Mouse (Mus musculus) megakaryocyte progenitor cell, adult 5-6 weeks (primary cell): ENCODE measurements around the gene Rer1. TPM values are rescaled to one million over a fixed set of nuclear protein-coding genes. Genes with fewer than 3 reads are reported as not detected.

Experiments
- ATAC-seq: replicated peaks from 2 replicates; pipeline ENCODE4 v1.8.0; 2016; ENCODE audit warnings: mild to moderate bottlenecking, moderate TSS enrichment, inconsistent platforms; ENCODE audit not compliant: poor library complexity
- total RNA-seq, 2 experiments: library from RNA; stranded (forward) in 1 of 2; stranded (reverse) in 1 of 2; fragments of 157-497, 149-512 nt in 1 of 2; fragments of 200-1000 nt in 1 of 2; gene quantifications; 2 replicates each; pipeline versions ENCODE4 v1.2.3 to v1.2.4; 2015 to 2017

The Rer1 gene
- total RNA-seq (2015): 123 and 145 TPM in 2 replicates
- 118 and 126 TPM in 2 replicates for total RNA-seq (2017)

DNA sequence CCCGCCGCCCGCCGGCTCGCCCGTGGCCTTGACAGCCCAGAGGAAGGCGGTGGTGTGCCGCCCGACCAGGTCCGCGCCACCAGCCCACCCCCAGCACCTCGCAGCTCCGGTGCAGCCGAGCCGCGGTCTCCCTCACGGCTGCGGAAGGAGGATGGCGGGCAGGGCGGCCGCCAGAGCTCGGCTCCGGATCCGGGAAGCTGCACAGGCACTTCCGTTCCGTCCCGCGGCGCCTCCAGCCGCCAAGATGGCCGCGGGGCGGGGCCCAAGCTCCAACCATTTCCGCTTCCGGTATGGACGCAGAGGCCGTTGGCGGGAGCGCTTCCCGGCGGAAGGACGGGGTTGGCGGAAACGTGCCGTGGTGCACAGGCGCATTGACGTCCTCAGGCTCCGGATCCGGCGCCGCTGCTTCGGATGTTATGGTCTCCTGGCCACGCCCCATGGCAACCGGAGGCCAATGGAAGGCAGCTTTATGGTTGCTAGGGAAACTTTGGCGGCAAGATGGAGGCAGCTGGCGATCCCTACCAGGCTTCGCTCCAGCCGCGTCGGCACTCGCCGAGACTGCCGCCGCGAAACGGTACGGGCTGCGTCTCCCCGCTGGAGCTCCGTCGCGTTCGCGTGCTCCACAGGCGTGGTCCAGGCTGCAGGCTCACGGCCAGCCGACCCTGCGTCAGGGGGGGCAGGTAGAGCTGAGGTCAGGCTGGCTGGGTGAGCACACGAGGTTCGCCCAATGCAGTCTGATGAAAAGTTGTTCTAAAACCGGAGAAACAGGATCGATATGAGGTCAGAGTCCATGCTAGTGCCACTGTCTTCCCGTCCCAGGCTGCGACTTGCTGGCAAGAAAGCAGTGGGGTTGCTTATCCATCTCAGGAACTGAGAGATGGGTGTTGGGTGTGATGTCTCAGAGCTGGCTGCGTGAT is at the start of gene Rer1, which contains the start of gene Morn1:
Rer1 (minus strand) TSS at position 275 of the 917 bp plus-strand sequence.
Morn1 (plus strand) TSS at position 470 of the 917 bp plus-strand sequence.
- peak; percentile 97 for ATAC-seq

DNA sequence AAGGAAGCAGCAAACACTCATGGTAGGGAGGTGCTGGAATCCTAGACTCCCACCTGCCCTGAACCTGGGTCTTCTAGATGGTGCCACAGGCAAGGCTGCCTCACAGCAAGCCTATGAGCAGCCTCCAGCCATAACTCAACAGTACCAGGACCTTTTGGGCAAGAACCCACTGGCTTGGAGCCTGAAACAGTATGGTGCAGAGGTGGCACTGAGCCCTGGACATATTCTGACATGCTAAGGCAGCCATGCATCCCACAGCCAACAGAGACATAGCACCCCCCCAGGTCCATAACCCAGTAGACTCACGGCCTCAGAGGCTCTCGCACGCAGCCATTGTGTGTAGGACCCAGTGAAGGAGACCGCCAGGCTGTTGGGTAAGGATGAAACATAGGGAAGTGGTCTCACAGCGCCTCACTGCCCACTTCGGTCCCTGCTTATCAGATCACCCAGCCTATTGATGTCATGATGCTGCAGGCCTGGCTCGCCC is 48.5 kb upstream of the Rer1 start:
- peak; percentile 45; the same call in 1 of the 2 replicates for ATAC-seq

DNA sequence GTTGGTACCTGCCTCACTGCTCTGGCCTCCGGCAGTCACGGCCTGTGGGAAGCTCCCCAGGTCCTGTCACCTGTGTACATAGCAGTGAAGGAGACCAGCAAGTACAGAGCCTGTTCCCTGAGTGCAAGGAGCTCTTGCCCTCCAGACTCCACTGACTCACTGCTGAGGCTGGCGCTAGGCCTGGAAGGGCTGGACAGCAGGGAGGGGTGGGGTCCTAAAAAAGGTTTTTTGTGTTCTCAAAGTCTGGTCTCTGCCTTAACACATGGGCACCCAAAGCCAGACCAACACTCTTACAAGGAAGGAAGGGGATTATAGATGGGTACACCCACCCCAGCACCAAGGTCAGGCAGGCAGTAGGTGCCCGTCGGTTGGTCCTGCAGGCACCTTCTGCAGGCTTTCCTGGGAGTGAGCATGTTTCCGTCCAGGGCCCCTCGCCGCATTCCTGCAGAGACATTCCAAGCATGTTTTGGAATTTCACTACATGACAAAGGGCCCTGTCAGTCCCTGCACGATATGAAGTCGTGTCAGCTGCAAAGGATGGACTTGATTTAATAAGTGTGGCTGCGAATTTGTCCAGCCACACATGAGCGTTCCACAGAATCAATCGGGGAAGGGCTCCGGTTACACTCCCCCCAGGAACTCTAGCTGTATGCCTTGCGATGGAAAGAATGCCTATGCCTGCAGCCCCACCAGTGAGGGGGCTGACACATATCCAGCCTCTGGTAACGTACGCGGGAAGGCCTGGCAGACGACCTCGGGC is 47.7 kb upstream of the Rer1 start:
- ATAC-seq: no peak

DNA sequence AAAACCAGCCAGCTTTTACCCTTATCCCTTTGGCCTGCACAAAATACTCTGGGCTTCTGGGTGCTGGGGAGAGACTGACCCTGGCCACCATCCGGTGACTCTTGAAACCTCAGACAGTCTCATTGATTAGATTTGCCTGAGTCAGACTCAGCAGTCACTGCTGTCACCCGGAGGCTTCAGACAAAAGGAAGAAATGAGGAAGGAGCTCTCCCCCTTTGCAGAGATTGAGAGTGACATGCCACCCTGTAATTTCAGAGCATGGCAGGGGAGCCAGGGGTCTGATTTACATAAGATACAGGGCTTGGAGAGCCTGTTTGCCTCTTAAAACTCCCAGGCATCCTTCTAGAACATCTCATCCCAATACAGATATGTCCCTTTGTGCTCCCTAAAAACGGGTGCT is 47.0 kb upstream of the Rer1 start:
- ATAC-seq: no peak

DNA sequence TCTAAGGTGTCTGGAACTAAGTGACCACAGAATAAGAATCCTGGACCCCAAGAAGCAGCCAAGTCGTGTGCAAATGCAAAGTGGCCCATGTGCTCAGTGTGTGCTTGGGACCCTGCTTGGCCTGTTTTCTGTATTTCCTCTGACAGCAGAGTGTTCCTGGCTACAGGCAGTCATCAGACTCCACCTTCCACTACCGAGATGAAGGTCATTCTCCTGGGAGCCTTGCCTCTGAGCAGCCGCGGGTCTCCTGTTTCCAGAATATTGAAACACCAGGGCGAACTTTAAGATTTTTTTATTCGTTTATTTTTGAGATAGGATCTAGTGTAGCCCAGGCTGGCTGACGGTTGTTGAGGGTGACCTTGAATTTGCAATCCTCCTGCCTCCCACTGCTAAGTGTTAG is 44.4 kb upstream of the Rer1 start:
- ATAC-seq: no peak

DNA sequence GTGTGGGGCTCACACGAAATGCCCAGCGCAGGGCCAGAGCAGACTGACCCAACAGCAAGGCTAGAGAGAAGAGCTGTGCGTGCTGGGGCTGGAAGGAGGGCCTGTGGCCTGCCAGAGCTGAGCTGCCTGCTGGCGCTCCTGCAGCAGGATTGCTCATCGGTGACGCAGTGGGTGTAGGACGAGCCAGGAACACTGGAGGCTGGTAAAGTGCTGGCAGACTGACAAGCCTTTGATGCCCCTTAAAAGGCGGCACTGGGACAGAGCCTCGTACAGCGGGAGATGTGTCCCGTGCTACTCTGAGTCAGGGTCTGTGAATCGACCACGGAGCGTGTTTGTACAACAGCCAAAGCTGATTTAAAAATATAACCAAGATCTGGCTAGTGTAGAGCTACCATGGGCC is 43.8 kb upstream of the Rer1 start:
- no peak for ATAC-seq

DNA sequence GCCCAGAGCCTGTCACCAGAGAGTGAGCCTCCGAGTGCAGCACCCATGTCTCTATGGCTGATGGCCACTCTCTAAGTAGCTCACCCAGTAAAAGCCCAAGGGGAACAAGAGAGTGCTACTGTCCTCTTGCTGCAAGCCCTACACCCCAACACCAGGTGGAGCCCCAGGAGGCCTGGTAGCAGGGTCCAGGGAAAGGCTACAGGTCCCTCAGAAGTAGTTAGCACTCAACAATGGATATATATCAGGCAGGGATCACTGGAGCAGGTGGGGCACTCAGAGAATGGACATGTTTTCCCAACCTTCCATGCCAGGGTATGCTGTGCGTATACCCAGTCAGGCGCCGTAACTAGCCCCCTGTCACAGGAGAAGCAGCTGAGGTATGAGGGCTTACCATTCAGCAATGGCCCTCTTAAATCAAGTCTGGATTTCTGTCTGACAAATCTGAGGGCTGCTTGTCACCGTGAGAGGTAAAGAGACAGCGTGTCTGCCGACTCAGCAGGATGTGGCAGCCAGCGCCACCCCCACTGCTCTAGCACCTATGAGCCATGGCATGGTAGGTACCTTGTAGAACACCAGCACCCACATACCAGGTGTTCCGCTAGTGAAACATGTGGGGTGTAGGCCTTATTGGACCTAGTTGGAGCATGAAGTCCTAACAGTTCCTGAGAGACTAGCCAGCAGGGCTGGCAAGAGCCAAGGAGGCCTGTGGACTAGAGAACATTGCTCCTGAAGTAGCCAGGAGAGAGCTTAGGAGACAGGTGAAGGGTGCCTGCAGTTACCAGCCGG is 43.1 kb upstream of the Rer1 start:
- ATAC-seq: peak; percentile 51

DNA sequence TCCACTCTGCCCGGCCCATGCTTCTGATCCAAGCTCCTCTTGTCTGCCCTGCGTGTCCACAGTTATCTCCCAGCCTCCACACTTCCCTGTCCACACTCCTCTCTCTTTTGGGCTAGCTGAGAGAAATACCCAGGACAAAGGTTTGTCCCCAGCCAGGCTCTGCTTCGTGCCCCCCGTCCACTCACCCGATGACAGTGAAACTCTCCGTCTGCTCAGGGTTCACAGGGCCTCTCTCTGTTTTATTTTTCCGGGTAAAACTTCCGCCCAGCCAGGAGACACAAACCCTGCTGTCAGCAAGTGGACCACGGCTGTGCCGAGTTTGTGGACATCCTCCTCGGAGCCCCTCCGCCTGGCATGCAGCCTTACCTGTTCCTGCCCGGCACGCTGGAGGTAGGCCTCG is 42.2 kb upstream of the Rer1 start:
- ATAC-seq: no peak

DNA sequence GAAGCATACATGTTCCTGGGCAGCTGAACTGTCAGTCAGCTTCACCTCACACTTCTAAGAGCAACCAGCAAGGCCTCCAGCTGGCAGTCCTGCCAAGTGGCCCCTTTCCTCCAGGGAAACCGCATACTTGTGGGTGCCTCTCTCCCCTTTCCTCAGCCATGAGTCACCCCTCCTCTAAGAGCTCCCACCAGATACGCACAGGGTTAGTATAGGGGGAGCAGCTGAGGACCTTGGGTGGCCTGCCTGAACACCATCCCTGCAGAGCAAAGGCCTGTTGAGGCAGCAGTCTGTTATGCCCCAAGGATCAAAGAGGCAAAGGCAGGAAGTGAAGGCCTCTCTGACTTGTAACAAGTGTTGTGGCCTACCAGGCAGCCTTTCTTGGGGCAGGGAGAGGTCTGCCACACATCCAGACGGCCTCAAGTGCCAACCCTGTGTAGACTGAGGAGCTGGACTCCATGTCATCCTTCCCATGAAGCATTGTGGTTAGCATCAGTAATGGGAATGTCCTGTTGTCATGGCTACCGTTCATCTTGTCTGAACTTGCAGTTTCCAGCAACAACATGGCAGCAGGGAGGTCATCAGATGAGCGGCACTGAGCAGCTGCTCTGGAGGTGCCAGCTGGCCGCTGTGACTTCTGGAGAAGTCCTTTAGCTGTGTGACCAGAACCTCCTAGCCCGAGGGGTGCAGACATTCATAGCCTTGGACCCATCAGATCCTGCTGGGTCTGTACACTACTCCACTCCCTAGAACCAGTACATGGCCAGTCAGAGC is 40.6 kb upstream of the Rer1 start:
- peak; percentile 67 for ATAC-seq

DNA sequence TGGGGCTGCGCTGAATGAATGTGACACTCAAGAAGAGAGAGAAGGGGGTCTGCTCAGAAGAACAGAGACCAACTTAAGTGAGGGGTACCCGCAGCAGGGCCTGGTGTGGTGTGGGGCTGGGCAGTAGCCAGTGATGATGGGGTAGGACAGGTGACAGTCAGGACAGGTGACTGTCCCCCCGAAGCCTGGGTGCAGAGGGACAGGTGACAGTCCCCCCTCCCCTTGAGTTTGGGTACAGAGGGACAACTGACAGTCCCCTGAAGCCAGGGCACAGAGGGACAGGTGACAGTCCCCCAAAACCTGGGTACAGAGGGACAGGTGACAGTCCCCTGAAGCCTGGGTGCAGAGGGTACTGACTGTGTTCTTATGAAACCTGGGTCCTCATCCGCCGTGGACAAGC is 40.0 kb upstream of the Rer1 start:
- no peak for ATAC-seq

DNA sequence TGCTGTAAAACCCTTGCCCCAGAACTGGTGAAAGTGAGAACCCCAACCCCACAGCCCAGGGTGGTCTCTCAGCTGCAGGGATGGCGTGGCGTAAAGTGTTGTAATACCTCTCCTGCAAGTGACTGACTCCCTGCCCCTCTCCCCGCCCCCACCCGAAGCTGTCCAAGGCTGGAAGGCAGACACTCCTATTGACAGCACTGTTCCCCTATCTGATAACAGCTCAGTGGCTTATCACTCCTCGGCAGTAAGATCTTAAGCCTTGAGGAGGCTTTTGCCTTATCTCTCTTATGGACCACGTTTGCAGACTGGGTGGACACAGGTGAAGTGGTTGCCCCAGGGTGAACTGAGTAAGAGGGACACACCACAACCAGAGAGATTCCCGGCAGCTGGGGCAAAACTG is 39.1 kb upstream of the Rer1 start:
- ATAC-seq: peak; percentile 11; the same call in 1 of the 2 replicates

DNA sequence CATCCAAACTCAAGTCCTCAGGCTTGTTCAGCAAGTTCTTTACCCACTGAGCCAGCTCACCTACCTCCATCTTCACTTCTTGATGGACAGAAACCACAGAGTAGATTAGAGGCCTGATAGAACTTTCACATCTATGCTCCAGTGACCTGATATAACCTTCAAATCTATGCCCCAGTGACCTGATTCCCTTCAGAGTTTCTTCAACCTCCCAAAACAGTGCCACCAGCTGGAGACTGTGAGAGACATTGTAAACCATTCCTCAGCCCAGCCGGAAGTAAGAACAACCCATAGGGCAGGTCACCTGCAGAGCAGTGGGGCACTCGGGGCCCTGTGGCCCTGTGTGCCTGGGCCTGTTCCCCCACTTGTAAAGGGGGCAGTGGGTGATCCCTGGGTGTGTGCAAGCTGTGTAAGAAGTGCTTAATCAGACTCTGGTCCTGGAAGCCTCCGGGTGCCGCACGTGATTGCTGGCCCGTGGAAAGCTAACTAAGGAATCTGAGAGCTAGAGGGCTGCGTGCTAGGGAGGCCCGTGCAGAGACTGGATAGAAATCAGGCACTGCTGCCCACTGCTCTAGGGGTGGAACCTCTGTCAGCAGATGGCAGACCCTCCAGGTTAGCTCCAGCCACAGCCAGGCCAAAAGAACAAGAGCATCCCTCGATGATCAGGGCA is 37.8 kb upstream of the Rer1 start:
- ATAC-seq: no peak

DNA sequence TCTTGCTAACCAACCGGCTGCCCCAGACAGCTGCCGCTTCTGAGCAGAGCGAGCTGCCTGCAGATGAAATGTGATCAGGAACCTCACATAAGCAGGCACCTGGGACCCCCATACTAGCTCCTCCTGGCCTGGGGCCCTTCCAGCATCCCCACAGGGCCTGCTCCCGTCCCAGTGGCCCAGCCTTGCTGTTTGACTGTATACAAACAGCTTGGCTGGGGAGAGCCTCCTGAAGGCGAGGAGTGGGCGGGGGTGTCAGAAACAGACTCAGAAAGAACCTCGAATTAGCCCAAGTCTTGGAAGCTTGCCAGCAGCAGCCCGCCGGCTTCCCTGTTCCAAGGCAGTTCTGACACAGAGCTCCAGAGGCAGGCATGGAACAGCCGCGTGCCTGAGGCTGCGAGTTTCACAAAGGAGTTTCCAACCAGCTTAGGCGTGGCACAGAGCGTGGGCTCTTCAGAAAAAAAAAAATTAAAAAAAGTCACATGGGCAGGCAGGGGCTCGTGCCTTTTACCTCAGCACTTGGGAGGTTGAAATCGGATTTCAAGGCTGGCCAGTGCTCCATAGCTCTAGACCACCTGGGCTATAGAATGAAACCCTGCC is 36.4 kb upstream of the Rer1 start:
- ATAC-seq: no peak

DNA sequence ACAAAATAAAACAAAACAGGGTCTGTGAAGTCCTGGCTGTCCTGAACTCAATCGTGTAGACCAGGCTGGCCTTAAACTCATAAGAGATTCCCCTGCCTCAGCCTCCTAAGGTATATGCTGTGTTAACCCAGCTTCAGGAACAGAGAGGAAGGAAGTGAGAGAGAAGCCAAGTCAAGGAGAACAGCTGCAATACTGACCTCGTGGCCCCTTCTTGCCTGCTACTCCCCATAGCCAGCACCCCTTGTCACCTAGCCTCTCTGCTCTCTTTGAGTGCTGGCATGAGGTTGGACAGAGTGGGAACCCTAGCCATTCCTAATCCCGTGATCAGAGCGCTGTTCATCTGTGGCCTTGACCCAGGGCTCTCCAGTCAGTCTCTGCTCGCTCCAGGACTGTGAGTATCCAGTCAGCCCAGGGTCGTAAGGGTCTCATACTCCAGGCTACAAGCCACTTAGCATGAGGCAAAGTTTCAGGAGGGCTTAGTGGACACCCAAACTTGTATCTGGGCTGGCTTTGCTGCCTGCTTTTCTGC is 35.8 kb upstream of the Rer1 start:
- ATAC-seq: no peak

DNA sequence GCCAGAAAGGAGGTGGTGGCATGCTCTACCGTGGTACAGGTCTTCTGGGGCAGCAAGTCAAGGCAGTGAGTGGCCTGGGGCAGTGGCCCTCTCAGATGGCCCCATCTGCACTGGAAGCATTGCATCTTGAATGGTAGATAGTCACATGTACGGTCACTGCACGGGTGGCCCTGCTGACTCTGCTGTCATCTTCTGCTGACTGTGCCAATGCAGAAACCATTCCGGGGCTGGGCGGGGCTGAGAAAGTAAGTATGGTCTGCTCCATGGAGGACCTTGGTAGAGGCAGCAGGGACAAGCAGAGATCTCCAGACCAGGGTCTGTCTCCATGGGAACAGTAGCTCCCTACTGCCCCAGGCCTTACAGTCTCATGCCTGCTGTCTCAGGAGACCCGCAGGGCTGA is 35.0 kb upstream of the Rer1 start:
- no peak for ATAC-seq

DNA sequence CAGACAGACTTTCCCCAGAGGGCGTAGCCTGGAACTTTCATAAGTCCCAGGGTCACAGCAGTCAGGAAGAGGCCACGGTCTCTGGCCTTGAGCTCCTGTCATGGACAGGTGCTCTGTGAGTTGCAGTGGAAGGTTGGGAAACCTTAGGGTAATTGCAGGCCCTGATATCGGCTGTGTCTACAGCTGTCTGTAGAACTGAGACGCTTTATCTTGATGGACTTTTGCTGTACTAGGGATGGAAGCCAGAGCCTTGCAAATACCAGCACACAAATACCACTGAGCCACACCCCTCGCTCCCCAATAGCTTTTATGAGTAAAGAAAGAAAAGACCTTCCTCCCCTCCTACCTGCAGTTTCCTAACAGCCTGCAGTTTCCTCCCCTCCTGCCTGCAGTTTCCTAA is 34.4 kb upstream of the Rer1 start:
- peak; percentile 23 for ATAC-seq

DNA sequence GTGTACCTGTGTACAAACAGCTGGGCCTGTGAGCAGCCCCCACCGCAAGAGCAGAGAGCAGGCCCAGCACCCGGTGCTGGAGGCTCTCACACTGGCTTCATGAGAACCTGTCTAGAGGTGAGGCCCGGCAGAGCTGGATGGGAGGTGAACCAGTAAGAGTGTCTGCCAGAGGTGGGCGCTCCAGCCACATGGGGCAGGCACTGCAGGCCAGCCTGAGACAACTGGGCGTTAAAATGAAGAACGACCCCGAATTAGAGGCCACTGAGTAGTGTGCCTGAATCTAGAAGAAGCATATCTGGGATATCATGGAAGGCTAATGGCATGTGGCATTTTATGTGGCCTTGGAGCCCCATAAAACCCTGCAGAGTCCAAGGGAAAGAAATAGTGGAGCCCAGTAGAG is 33.9 kb upstream of the Rer1 start:
- ATAC-seq: no peak

DNA sequence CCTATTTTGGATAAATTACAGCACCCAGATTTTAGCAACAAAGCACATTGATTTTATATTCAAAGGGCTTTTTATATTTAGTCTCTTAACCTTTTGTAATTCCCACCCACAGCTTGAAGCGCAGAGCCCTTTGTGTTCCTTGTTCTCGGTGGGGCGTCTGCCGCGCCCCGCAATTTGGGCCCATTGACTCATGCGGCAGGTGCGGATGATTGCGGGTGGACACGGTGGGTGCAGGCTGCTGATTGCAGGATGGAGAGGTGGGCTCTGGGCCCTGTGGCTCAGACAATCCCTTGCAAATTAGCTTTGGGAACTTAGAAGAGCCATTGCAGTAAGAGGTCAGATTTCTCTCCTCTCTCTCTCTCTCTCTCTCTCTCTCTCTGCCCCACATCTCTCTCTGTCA is 32.1 kb upstream of the Rer1 start:
- no peak for ATAC-seq

DNA sequence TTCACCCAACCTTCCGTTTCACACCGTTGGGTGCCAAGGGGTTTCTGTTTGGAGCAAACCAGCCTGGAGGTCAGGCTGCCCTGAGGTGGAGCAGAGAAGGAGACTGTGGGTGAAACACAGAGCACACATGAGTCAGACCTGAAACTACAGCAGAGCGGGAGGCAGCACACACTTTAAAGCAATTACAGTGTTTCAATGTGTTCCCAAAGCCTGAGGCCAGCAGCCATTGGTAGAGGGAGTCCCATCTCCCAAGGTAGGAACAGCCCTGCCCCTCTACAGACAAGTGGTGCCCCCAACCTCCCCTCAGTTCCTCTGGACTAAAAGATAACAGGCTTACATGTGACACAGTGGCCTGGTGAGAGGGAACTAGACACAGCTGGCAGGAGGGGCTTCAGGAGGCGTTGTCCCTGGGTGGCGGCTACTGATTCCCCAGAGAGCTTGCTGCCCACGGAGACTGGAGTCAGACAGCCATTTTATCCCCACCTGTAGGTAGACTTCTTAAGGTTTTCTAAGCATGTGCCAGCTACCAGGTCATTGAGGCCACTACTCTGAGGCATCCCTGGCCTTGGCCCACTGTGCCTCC is 31.3 kb upstream of the Rer1 start:
- ATAC-seq: peak; percentile 56
